Mouse (Mus musculus) brain, adult 10 weeks (tissue): ENCODE measurements around the gene P2rx5. TPM values are rescaled to one million over a fixed set of nuclear protein-coding genes. Genes with fewer than 3 reads are reported as not detected.

Experiments used
- polyA plus RNA-seq: library from polyadenylated mRNA; stranded (reverse); fragments of 350-450 nt; fragmentation: Illumina TruSeq; extraction: RNeasy Lipid Tissue Mini Kit (QIAGEN cat#74804); gene quantifications from one replicate; pipeline ENCODE4 v1.2.3, GENCODE M21; 2015; ENCODE audit warnings: low read depth, low replicate concordance

Gene P2rx5
- 1.4 TPM for polyA plus RNA-seq

GRCm38 (mm10) chr11:73159957-73160810, at the start of gene P2rx5:
TSS of gene P2rx5 (plus strand) at chr11:73160421.

GRCm38 (mm10) chr11:73137591-73138501, 22.4 kb upstream of the P2rx5 start, which contains the start of gene Haspin:
TSS of gene Haspin (minus strand) at chr11:73138294.

GRCm38 (mm10) chr11:73176608-73177508, 16.6 kb downstream of the P2rx5 start, which contains the start of the genes Emc6 and Tax1bp3:
TSS of gene Emc6 (minus strand) at chr11:73177037.
TSS of gene Tax1bp3 (plus strand) at chr11:73177083.

DNA sequence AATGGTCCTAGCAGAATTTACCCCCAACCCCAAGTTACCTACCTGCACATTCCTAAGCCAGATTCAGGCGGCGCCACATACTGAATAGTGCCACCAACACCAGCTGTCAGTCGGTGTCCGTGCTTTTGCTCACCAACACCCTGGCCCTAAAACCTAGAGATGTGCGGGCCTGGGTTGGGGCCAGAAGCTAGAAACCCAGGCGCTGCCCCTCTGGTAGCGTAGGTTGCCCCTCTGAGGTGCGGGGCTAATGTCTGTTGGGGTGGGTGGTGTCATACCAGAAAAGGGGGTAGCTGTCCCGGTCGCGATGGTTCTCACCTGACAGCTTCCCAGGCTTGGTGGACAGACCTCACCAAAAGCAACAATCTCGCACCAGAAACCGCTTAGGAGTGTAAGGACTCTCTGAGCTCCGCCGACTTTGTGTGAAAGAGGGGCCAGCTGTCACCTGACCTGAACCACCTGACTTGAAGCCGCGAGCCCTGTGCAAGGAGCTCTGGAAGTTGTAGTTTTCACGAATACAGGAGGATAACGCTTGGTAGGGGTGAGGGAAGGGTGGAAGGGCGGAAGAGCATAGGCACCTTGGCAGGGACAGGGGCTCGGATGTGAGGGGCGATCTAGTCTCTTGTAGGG, 38.5 kb downstream of the P2rx5 start, which contains the start of gene Ctns:
Ctns (minus strand) TSS at position 440 of the 627 bp plus-strand sequence.

GRCm38 (mm10) chr11:73199230-73199712, 39.0 kb downstream of the P2rx5 start, which contains the start of gene Shpk:
TSS of gene Shpk (plus strand) at chr11:73199460.

Other genes with a start within 250 kb of the P2rx5 start
- 6.2 TPM for gene Atp2a3, start 199.3 kb upstream of the P2rx5 start, polyA plus RNA-seq
- gene P2rx1, start 161.3 kb upstream of the P2rx5 start, polyA plus RNA-seq = 0.18 TPM
- 90.5 TPM for gene Camkk1, start 141.4 kb upstream of the P2rx5 start, polyA plus RNA-seq
- 4.7 TPM for gene Ncbp3, start 112.6 kb upstream of the P2rx5 start, polyA plus RNA-seq
- 0.22 TPM for gene Itgae, start 69.8 kb upstream of the P2rx5 start, polyA plus RNA-seq
- 0.15 TPM for gene Haspin, start 22.1 kb upstream of the P2rx5 start, polyA plus RNA-seq
- gene Emc6, start 16.6 kb downstream of the P2rx5 start, polyA plus RNA-seq = 66.8 TPM
- 17.3 TPM for gene Tax1bp3, start 16.7 kb downstream of the P2rx5 start, polyA plus RNA-seq
- gene Ctns, start 38.6 kb downstream of the P2rx5 start, polyA plus RNA-seq = 14.1 TPM
- gene Shpk, start 39.0 kb downstream of the P2rx5 start, polyA plus RNA-seq = 3.3 TPM
- 0.21 TPM for gene Trpv1, start 73.9 kb downstream of the P2rx5 start, polyA plus RNA-seq
- gene Trpv3, start 107.0 kb downstream of the P2rx5 start, polyA plus RNA-seq = 0.49 TPM
- gene Aspa, start 169.2 kb downstream of the P2rx5 start, polyA plus RNA-seq = 53.5 TPM
- gene Gm49340, start 169.3 kb downstream of the P2rx5 start, polyA plus RNA-seq = not detected
- not detected for gene Spata22, start 169.3 kb downstream of the P2rx5 start, polyA plus RNA-seq
- not detected for gene Olfr20, start 190.4 kb downstream of the P2rx5 start, polyA plus RNA-seq
- not detected for gene Olfr376, start 210.8 kb downstream of the P2rx5 start, polyA plus RNA-seq
- not detected for gene Olfr1, start 239.2 kb downstream of the P2rx5 start, polyA plus RNA-seq